Mouse (Mus musculus): ENCODE data around the gene Hlcs. TPM values are rescaled to one million over a fixed set of nuclear protein-coding genes. Genes with fewer than 3 reads are reported as not detected.

Gene Hlcs
- total and polyA plus RNA-seq, 3 experiments, result 2.1 to 15.5 (median 3.1) TPM

DNA sequence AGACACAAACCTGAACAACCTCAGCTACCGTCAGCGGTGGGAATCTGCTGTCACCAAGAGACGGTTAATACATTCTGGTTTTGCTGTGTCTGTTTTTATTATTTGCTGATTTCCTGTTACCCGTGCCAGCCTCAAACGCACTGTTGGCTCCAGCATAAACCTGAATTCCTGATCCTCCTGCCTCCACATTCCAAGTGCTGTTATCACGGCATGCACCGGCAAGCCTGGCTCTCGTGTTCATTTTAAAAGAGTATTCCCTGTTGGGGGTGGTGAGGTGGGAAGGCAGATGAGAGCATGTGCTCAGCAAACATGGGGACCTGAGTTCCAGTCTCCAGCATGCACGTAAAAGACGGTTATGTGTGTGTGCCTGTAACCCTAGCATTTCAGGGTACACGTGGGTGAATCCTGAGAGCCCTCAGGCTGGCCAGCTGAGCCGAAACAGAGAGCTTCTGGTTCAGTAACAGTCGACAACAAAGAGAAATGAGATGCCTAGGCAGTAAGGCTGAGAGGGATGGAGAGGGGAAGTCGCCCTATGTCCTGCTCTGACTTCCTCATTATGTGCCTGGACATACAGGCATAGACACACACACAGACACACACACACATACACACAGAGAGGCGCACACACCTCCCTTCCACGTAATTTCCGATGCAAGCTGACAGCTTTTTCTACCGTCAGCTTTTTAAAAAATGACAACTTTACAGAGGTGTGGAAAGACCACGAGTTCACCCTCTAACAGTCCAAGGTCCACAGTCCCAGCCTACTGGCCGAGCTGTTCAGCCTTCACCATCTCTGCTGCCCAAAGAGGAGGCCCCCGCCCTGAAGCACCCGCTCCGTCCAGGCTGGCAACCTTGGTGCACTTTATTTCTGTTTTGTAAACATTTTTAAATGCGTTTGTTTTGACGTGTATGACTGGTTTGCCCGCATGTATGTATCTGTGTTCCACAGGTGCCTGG, 107.6 kb downstream of the Hlcs start:
- Histone ChIP-seq H3K9me3 (replicated peaks) (no peaks in the 10 kb centered on the region), H3K27me3 (ENCODE audit: insufficient read depth, low read length) (no peaks in the 10 kb centered on the region), H3K36me3 (replicated peaks) (no peaks in the 10 kb centered on the region), H3K4me1 (ENCODE audit: insufficient read depth, low read depth, low read length) (no peaks in the 10 kb centered on the region), H3K4me3 (ENCODE audit: low read depth, low read length) (no peak overlapping the region)
- TF ChIP-seq GATA1 (IDR thresholded peaks at IDR 0.05; ENCODE audit: borderline replicate concordance, low read length) (no peak), CTCF (IDR thresholded peaks at IDR 0.05; ENCODE audit: low read depth, low read length) (no peak), POLR2AphosphoS5 (IDR thresholded peaks at IDR 0.05; ENCODE audit: insufficient replicate concordance, low read depth, low read length) (no peak), GATA2 (IDR thresholded peaks at IDR 0.05; ENCODE audit: borderline replicate concordance, low read depth, low read length) (no peak), TAL1 (conservative IDR thresholded peaks at IDR 0.05; ENCODE audit: low read depth, low read length) (no peak)
- ATAC-seq (ENCODE audit: extremely low read depth, insufficient number of reproducible peaks, low FRiP score, poor library complexity, severe bottlenecking), result no peak
- no peak for DNase-seq (ENCODE audit: low spot score)

DNA sequence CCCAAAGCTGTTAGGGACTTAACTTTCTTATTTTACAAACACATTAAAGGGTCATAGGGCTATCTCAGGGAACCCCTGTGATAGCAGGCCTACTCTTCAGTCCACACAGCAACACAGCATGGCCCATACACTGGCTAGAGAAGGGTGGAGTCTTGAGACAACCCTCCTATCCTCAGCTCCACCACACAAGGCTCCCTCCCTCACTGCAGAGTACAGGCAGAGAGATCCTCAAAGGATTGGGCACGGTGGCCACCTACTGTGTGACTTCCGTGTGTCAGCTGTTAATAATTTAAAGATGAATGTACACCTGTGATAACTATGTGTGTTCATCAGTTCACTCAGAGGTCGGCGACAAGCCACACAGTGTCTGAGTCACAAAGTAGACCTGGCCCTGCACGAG, 112.0 kb downstream of the Hlcs start:
- no peaks in the 10 kb centered on the region for H3K27me3 ChIP-seq (ENCODE audit: insufficient read depth, low read length)
- H3K4me3 ChIP-seq (ENCODE audit: low read depth, low read length), result no peak overlapping the region
- no peaks in the 10 kb centered on the region for H3K9me3 ChIP-seq (replicated peaks)
- no peak for DNase-seq (ENCODE audit: low spot score)
- no peak for TF ChIP-seq GATA2 (IDR thresholded peaks at IDR 0.05; ENCODE audit: borderline replicate concordance, low read depth, low read length)
- no peak for TF ChIP-seq TAL1 (conservative IDR thresholded peaks at IDR 0.05; ENCODE audit: low read depth, low read length)
- TF ChIP-seq CTCF (IDR thresholded peaks at IDR 0.05; ENCODE audit: low read depth, low read length), result no peak
- no peak for TF ChIP-seq POLR2AphosphoS5 (IDR thresholded peaks at IDR 0.05; ENCODE audit: insufficient replicate concordance, low read depth, low read length)
- no peak for TF ChIP-seq GATA1 (IDR thresholded peaks at IDR 0.05; ENCODE audit: borderline replicate concordance, low read length)
- no peak for ATAC-seq (ENCODE audit: extremely low read depth, insufficient number of reproducible peaks, low FRiP score, poor library complexity, severe bottlenecking)
- no peaks in the 10 kb centered on the region for H3K4me1 ChIP-seq (ENCODE audit: insufficient read depth, low read depth, low read length)
- H3K36me3 ChIP-seq (replicated peaks), result no peaks in the 10 kb centered on the region

DNA sequence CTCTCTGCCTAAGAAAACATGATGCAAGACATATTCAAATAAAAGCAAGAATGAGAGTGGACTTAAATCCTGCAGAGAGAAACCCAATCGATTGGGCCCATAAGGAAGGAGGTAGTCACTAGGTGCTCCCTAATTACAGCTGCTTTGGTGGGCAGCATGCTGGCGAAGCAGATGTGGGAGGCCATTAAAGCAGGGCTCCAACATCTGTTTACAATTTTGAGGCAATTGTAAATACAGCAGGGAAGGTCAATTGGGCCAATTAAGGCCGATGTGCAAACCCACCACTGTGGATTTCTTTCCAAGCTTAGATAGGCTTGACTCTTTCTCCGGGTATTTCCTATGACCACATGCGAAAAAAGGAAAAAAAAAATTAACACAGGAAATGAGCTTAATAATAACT, 117.5 kb downstream of the Hlcs start:
- Histone ChIP-seq H3K9me3 (replicated peaks) (no peaks in the 10 kb centered on the region), H3K4me3 (ENCODE audit: low read depth, low read length) (no peak overlapping the region), H3K36me3 (replicated peaks) (no peaks in the 10 kb centered on the region), H3K27me3 (ENCODE audit: insufficient read depth, low read length) (peaks cover 5% of the 10 kb centered on the region; the same call in 1 of the 2 replicates), H3K4me1 (ENCODE audit: insufficient read depth, low read depth, low read length) (no peaks in the 10 kb centered on the region)
- ATAC-seq (ENCODE audit: extremely low read depth, insufficient number of reproducible peaks, low FRiP score, poor library complexity, severe bottlenecking) (no peak), DNase-seq (ENCODE audit: low spot score) (no peak)
- no peak for TF ChIP-seq GATA2 (IDR thresholded peaks at IDR 0.05; ENCODE audit: borderline replicate concordance, low read depth, low read length)
- TF ChIP-seq CTCF (IDR thresholded peaks at IDR 0.05; ENCODE audit: low read depth, low read length), result no peak
- no peak for TF ChIP-seq POLR2AphosphoS5 (IDR thresholded peaks at IDR 0.05; ENCODE audit: insufficient replicate concordance, low read depth, low read length)
- no peak for TF ChIP-seq GATA1 (IDR thresholded peaks at IDR 0.05; ENCODE audit: borderline replicate concordance, low read length)
- TF ChIP-seq TAL1 (conservative IDR thresholded peaks at IDR 0.05; ENCODE audit: low read depth, low read length), result no peak

- no peak for ATAC-seq (ENCODE audit: extremely low read depth, insufficient number of reproducible peaks, low FRiP score, poor library complexity, severe bottlenecking)
- TF ChIP-seq GATA1 (IDR thresholded peaks at IDR 0.05; ENCODE audit: borderline replicate concordance, low read length) (no peak), TAL1 (conservative IDR thresholded peaks at IDR 0.05; ENCODE audit: low read depth, low read length) (no peak), CTCF (IDR thresholded peaks at IDR 0.05; ENCODE audit: low read depth, low read length) (no peak), POLR2AphosphoS5 (IDR thresholded peaks at IDR 0.05; ENCODE audit: insufficient replicate concordance, low read depth, low read length) (no peak), GATA2 (IDR thresholded peaks at IDR 0.05; ENCODE audit: borderline replicate concordance, low read depth, low read length) (no peak)
Observed at GRCm38 (mm10) chr16:94191379-94192315, 121.7 kb downstream of the Hlcs start.

DNA sequence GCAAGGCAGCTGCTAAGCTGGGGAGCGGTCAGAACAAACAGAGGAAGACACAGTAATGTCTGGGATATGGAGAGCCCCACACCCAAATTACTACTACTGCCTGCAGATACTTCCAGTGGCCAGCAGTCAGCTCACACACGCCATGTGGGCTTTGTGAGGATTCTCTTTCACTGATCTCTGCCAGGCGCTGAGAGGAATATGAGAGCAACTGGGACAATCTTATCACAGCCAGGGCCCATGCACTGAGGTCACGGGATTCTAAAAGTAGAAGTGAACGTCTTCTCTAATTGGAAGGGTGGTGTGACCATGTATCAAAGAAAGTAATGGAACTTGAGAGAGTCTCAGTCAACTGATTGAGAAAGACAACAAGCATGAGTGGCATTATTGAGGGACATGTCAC, 123.1 kb downstream of the Hlcs start:
- Histone ChIP-seq H3K9me3 (replicated peaks) (no peaks in the 10 kb centered on the region), H3K4me1 (ENCODE audit: insufficient read depth, low read depth, low read length) (no peaks in the 10 kb centered on the region; the same call in 1 of the 2 replicates), H3K4me3 (ENCODE audit: low read depth, low read length) (no peak overlapping the region), H3K27me3 (ENCODE audit: insufficient read depth, low read length) (peaks cover 5% of the 10 kb centered on the region; the same call in 1 of the 2 replicates), H3K36me3 (replicated peaks) (no peaks in the 10 kb centered on the region)
- TF ChIP-seq GATA1 (IDR thresholded peaks at IDR 0.05; ENCODE audit: borderline replicate concordance, low read length), result no peak
- no peak for TF ChIP-seq TAL1 (conservative IDR thresholded peaks at IDR 0.05; ENCODE audit: low read depth, low read length)
- no peak for TF ChIP-seq GATA2 (IDR thresholded peaks at IDR 0.05; ENCODE audit: borderline replicate concordance, low read depth, low read length)
- no peak for TF ChIP-seq POLR2AphosphoS5 (IDR thresholded peaks at IDR 0.05; ENCODE audit: insufficient replicate concordance, low read depth, low read length)
- no peak for DNase-seq (ENCODE audit: low spot score)
- no peak for ATAC-seq (ENCODE audit: extremely low read depth, insufficient number of reproducible peaks, low FRiP score, poor library complexity, severe bottlenecking)

More at GRCm38 (mm10) chr16:94191379-94192315, 121.7 kb downstream of the Hlcs start:
- H3K9me3 ChIP-seq (replicated peaks), result no peaks in the 10 kb centered on the region
- peaks cover 5% of the 10 kb centered on the region; the same call in 1 of the 2 replicates for H3K27me3 ChIP-seq (ENCODE audit: insufficient read depth, low read length)
- no peaks in the 10 kb centered on the region for H3K36me3 ChIP-seq (replicated peaks)
- no peak overlapping the region for H3K4me3 ChIP-seq (ENCODE audit: low read depth, low read length)
- no peak for DNase-seq (ENCODE audit: low spot score)
- H3K4me1 ChIP-seq (ENCODE audit: insufficient read depth, low read depth, low read length), result no peaks in the 10 kb centered on the region

All from G1E (cell line).